Mouse (Mus musculus) bone marrow macrophage, adult 2 months (primary cell): ENCODE measurements at regions not wholly inside any gene's neighbourhood (a gene's known extent, or its start where the extent isn't known, plus 50 kb on each side); places are given as distances from the start of the nearest gene placed in this dataset.
"Not testable (repeated sequence)": the region's sequence is repeated elsewhere in the genome, so short reads cannot be mapped to it uniquely, and the experiment has no call there.

Experiments
- CTCF ChIP-seq: IDR thresholded peaks from 2 replicates; pipeline ENCODE4 v1.5.1; 2012; ENCODE audit warnings: low read depth, mild to moderate bottlenecking, low read length, moderate library complexity
- POLR2A ChIP-seq: IDR thresholded peaks from 2 replicates; pipeline ENCODE4 v1.6.1; 2012; ENCODE audit warnings: mild to moderate bottlenecking, low read depth, low read length, borderline replicate concordance

- not testable (repeated sequence) for TF ChIP-seq CTCF, POLR2A
Observed at GRCm38 (mm10) chr13:99122539-99122938, 62.1 kb upstream of the Zfp366 start.
